Comparison of ENCODE assay signal across 8 mouse cellular contexts in the genomic region with DNA sequence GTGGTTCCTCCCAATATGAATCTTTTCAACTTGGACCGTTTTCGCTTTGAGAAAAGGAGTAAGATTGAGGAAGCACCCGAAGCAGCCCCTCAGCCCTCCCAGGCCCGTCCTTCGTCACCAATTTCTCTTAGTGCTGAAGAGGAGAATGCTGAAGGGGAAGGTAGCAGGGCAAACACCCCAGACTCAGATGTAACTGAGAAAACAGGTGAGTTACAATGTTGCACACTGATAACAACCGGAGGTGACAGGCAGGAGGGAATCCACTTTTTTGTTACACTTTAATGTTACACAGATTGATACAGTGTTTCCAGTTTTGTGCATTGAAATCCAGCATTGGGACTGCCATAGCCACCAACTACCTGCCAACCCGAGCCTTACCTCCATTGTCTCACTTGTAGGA. TPM values are rescaled to one million over a fixed set of nuclear protein-coding genes. Genes with fewer than 3 reads are reported as not detected.
DNase-seq lines count a peak whose midpoint lies in the region; ATAC-seq and TF ChIP-seq lines count a peak whose summit lies in the region.

No protein-coding gene starts in this region.

- H3K4me1 ChIP-seq in heart, embryonic 14.5 days (ENCODE audit: control insufficient read depth in 2 of 2, insufficient read depth in 2 of 2, low read length in 2 of 2), result peaks cover 2 to 8% of the 10 kb centered on the region in 2 experiments; a peak in 3 of 4 replicates
- peaks cover 4% of the 10 kb centered on the region in 2 experiments; a peak in 1 of 4 replicates for H3K4me1 ChIP-seq in ES-E14 (ENCODE audit: control insufficient read depth in 2 of 2, insufficient read depth in 2 of 2, low read length in 2 of 2, poor library complexity in 1 of 2)
- H3K4me1 ChIP-seq in forebrain, embryonic 14.5 days (ENCODE audit: control insufficient read depth, insufficient read depth, low read length), result peaks cover 11% of the 10 kb centered on the region
- H3K4me1 ChIP-seq in liver, embryonic 14.5 days (replicated peaks; ENCODE audit: control insufficient read depth in 2 of 2, insufficient read depth in 2 of 2, low read length in 1 of 2), result peaks cover 7 to 8% of the 10 kb centered on the region in 2 experiments

- no peak for TF ChIP-seq EP300 in liver, embryonic 14.5 days (IDR thresholded peaks at IDR 0.05; ENCODE audit: low read depth)

- H3K27ac ChIP-seq in heart, embryonic 14.5 days (replicated peaks in 1 of 2; ENCODE audit: control insufficient read depth in 1 of 2, insufficient read depth in 1 of 2, low read depth in 2 of 2, low read length in 2 of 2), result peak overlapping the region; percentile 90 to 93
- peak overlapping the region; percentile 97 for H3K27ac ChIP-seq in ES-E14 (ENCODE audit: insufficient read depth, low read depth, low read length, poor library complexity, severe bottlenecking)
- H3K27ac ChIP-seq in forebrain, embryonic 14.5 days (ENCODE audit: low read depth, low read length), result peak overlapping the region; percentile 99
- peak overlapping the region; percentile 8; the same call in 1 of the 2 replicates for H3K27ac ChIP-seq in liver, embryonic 14.5 days

- 11% methylated on average over 7 of the region's 7 CpGs for WGBS in heart, embryonic 14.5 days
- WGBS in forebrain, embryonic 14.5 days, result 6% methylated on average over 7 of the region's 7 CpGs
- WGBS in liver, embryonic 14.5 days (ENCODE audit: insufficient replicate concordance), result 7% methylated on average over 7 of the region's 7 CpGs

- DNase-seq in heart, adult 8-10 months (ENCODE audit: low spot score), result no peak
- DNase-seq in ES-E14 (ENCODE audit: low read depth, low spot score), result no peak
- DNase-seq in forebrain, embryonic 14.5 days (ENCODE audit: low spot score), result no peak
- DNase-seq in liver, embryonic 14.5 days (ENCODE audit: low read depth in 3 of 3, low spot score in 3 of 3), result no peak
- DNase-seq in frontal cortex, postnatal 10 days (ENCODE audit: low spot score in 2 of 2), result no peak
- no peak for DNase-seq in adrenal gland, adult 18-20 months (ENCODE audit: low spot score in 2 of 2)
- DNase-seq in adrenal gland, postnatal 10 days, result no peak

- H3K9me3 ChIP-seq in heart, embryonic 14.5 days (ENCODE audit: control insufficient read depth, low read length), result no peaks in the 10 kb centered on the region
- no peaks in the 10 kb centered on the region; the same call in 1 of the 2 replicates for H3K9me3 ChIP-seq in ES-E14 (ENCODE audit: control insufficient read depth, insufficient read depth, low read depth, low read length)
- no peaks in the 10 kb centered on the region for H3K9me3 ChIP-seq in forebrain, embryonic 14.5 days (replicated peaks; ENCODE audit: control insufficient read depth, low read length)
- H3K9me3 ChIP-seq in liver, embryonic 14.5 days (ENCODE audit: control insufficient read depth, low read length), result no peaks in the 10 kb centered on the region

- peak overlapping the region; percentile 99 for H3K9ac ChIP-seq in heart, embryonic 14.5 days (ENCODE audit: low read length)
- H3K9ac ChIP-seq in ES-E14 (ENCODE audit: insufficient read depth, low read depth, low read length, poor library complexity, severe bottlenecking), result peak overlapping the region; percentile 98
- H3K9ac ChIP-seq in forebrain, embryonic 14.5 days (ENCODE audit: low read length), result peak overlapping the region; percentile 99
- peak overlapping the region; percentile 89 for H3K9ac ChIP-seq in liver, embryonic 14.5 days (replicated peaks)

- in situ Hi-C loops in ES-E14 (cut with MboI; ENCODE audit: low sequenced_read_pairs in 2 of 2, unreplicated experiment in 2 of 2), result no loop called here

- H3K36me3 ChIP-seq in heart, embryonic 14.5 days (ENCODE audit: control insufficient read depth, insufficient read depth, low read length), result peaks cover 40% of the 10 kb centered on the region
- peaks cover 24% of the 10 kb centered on the region for H3K36me3 ChIP-seq in ES-E14 (ENCODE audit: control insufficient read depth, insufficient read depth, low read length, poor library complexity, severe bottlenecking)
- H3K36me3 ChIP-seq in forebrain, embryonic 14.5 days (ENCODE audit: control insufficient read depth, insufficient read depth, low read length), result peaks cover 36% of the 10 kb centered on the region
- peaks cover 6% of the 10 kb centered on the region for H3K36me3 ChIP-seq in liver, embryonic 14.5 days (replicated peaks; ENCODE audit: control insufficient read depth, insufficient read depth, low read depth)

- no peak for TF ChIP-seq CTCF in liver, embryonic 14.5 days (IDR thresholded peaks at IDR 0.05; ENCODE audit: low read depth)

- H3K4me2 ChIP-seq in heart, embryonic 14.5 days (ENCODE audit: low read length), result peak overlapping the region; percentile 89
- H3K4me2 ChIP-seq in forebrain, embryonic 14.5 days (ENCODE audit: low read length), result peak overlapping the region; percentile 80
- peak overlapping the region; percentile 83 for H3K4me2 ChIP-seq in liver, embryonic 14.5 days (ENCODE audit: low read depth)

- no peak for ATAC-seq in heart, embryonic 14.5 days (ENCODE audit: insufficient number of reproducible peaks, insufficient read depth, low FRiP score, low read depth)
- ATAC-seq in forebrain, embryonic 14.5 days, result no peak; the same call in 1 of the 2 replicates
- no peak for ATAC-seq in liver, embryonic 14.5 days (ENCODE audit: insufficient read depth)

- peak overlapping the region; percentile 89 to 93 for H3K4me3 ChIP-seq in heart, embryonic 14.5 days (ENCODE audit: control insufficient read depth in 1 of 2, insufficient read depth in 1 of 2, low read depth in 1 of 2, low read length in 2 of 2)
- peak overlapping the region; percentile 83 to 92 for H3K4me3 ChIP-seq in ES-E14 (ENCODE audit: insufficient read depth in 1 of 2, low read depth in 1 of 2, low read length in 2 of 2, poor library complexity in 1 of 2, severe bottlenecking in 1 of 2)
- peak overlapping the region; percentile 86 for H3K4me3 ChIP-seq in forebrain, embryonic 14.5 days (ENCODE audit: low read depth, low read length)
- peak overlapping the region; percentile 69 to 98 for H3K4me3 ChIP-seq in liver, embryonic 14.5 days (ENCODE audit: insufficient read depth in 1 of 2, low read depth in 2 of 2, low read length in 2 of 2)

- no peaks in the 10 kb centered on the region for H3K27me3 ChIP-seq in heart, embryonic 14.5 days (ENCODE audit: control insufficient read depth, insufficient read depth, low read length)
- no peaks in the 10 kb centered on the region for H3K27me3 ChIP-seq in forebrain, embryonic 14.5 days (replicated peaks; ENCODE audit: control insufficient read depth, insufficient read depth, low read length)
- H3K27me3 ChIP-seq in liver, embryonic 14.5 days (ENCODE audit: control insufficient read depth, insufficient read depth, low read length), result no peaks in the 10 kb centered on the region

TF ChIP-seq in ES-E14, 5 proteins besides CTCF, POLR2A, EP300 and RAD21:
- TF ChIP-seq CHD2 (IDR thresholded peaks at IDR 0.05; ENCODE audit: low read depth, low read length) (no peak), ZC3H11A (IDR thresholded peaks at IDR 0.05; ENCODE audit: borderline replicate concordance, low read depth, low read length) (no peak), ZNF384 (IDR thresholded peaks at IDR 0.05; ENCODE audit: low read depth, low read length) (no peak), HCFC1 (IDR thresholded peaks at IDR 0.05; ENCODE audit: borderline replicate concordance, insufficient read depth, low read length) (no peak), MAFK (IDR thresholded peaks at IDR 0.05; ENCODE audit: insufficient read depth, low read depth, low read length) (no peak)

RNA-seq across cellular contexts. Expression of gene Smarcad1, which starts 0.9 kb away (rescaled TPM):
- polyA plus RNA-seq in heart, embryonic 14.5 days (2014; fragmentation: Nextera tagmentation; extraction: Ambion mirVana), result 46.0 and 48.6 TPM in 2 replicates
- total RNA-seq in heart, adult 8-10 months (2022), result 10 to 100 TPM; 13.5 to 15.7 (median 14.5) TPM
- 158 and 164 TPM in 2 replicates for total RNA-seq in ES-E14 (2012; rRNA removed)
- 101 and 106 TPM in 2 replicates for polyA plus RNA-seq in forebrain, embryonic 14.5 days (2014; fragmentation: Nextera tagmentation; extraction: Ambion mirVana)
- polyA plus RNA-seq in liver, embryonic 14.5 days (2012; rRNA removed), result 10.3 and 14.2 TPM in 2 replicates
- 17.6 and 18.7 TPM in 2 replicates for polyA plus RNA-seq in liver, embryonic 14.5 days (2014; fragmentation: Nextera tagmentation; extraction: Ambion mirVana)
- total RNA-seq in adrenal gland, adult 18-20 months (2021), result 10 to 100 TPM; 27.1 to 27.9 TPM
- 10 to 100 TPM; 30.5 to 42.8 TPM for total RNA-seq in adrenal gland, postnatal 10 days (2021)

Comparison
In these comparisons a context has a peak if more than half of its experiments do, and no peak if none do; other contexts are left out.
1. H3K27ac ChIP-seq: peak in every context shown above with its lines; median percentile 99 in forebrain, embryonic 14.5 days; 97 in ES-E14; 92 in heart, embryonic 14.5 days; 8 in liver, embryonic 14.5 days.